Mouse (Mus musculus): ENCODE measurements around the gene Alk. TPM values are rescaled to one million over a fixed set of nuclear protein-coding genes. Genes with fewer than 3 reads are reported as not detected.

The Alk gene
- polyA plus RNA-seq, 1 experiment from 2014 or later = 2.2 TPM

- Histone ChIP-seq H3K9ac (no peak overlapping the region), H3K4me1 (peaks cover 7% of the 10 kb centered on the region), H3K36me3 (no peaks in the 10 kb centered on the region), H3K4me3 (no peak overlapping the region), H3K4me2 (replicated peaks) (0 out of 2 replicates have a peak overlapping the region, but pooled peaks have one; percentile 90), H3K9me3 (no peaks in the 10 kb centered on the region), H3K27me3 (replicated peaks) (no peaks in the 10 kb centered on the region; the same call in 1 of the 2 replicates), H3K27ac (no peak overlapping the region)
- 86% methylated on average over 8 of the region's 8 CpGs for WGBS
- ATAC-seq (ENCODE audit: low FRiP score, low read depth) = no peak
Measured at GRCm38 (mm10) chr17:71870232-71870621, 734.2 kb downstream of the Alk start.

GRCm38 (mm10) chr17:71869372-71870231 lies 734.8 kb downstream of the Alk start:
- Histone ChIP-seq H3K27ac (no peak overlapping the region), H3K27me3 (replicated peaks) (no peaks in the 10 kb centered on the region; the same call in 1 of the 2 replicates), H3K36me3 (no peaks in the 10 kb centered on the region), H3K9me3 (no peaks in the 10 kb centered on the region), H3K4me2 (replicated peaks) (peak overlapping the region; percentile 90), H3K9ac (peak overlapping the region; percentile 70), H3K4me1 (peaks cover 7% of the 10 kb centered on the region), H3K4me3 (peak overlapping the region; percentile 46)
- 7% methylated on average over 60 of the region's 60 CpGs for WGBS
- peak; percentile 84 for ATAC-seq (ENCODE audit: low FRiP score, low read depth)

GRCm38 (mm10) chr17:71868828-71869227 lies 735.6 kb downstream of the Alk start:
- Histone ChIP-seq H3K27me3 (replicated peaks) (no peaks in the 10 kb centered on the region; the same call in 1 of the 2 replicates), H3K36me3 (no peaks in the 10 kb centered on the region), H3K27ac (no peak overlapping the region), H3K4me2 (replicated peaks) (peak overlapping the region; percentile 90), H3K4me1 (peaks cover 7% of the 10 kb centered on the region), H3K9me3 (no peaks in the 10 kb centered on the region), H3K9ac (no peak overlapping the region), H3K4me3 (no peak overlapping the region)
- ATAC-seq (ENCODE audit: low FRiP score, low read depth) = no peak
- WGBS = 75% methylated on average over 12 of the region's 12 CpGs

GRCm38 (mm10) chr17:71867892-71868291 lies 736.5 kb downstream of the Alk start:
- no peak overlapping the region for H3K4me2 ChIP-seq (replicated peaks)
- no peak overlapping the region for H3K27ac ChIP-seq
- ATAC-seq (ENCODE audit: low FRiP score, low read depth) = no peak
- WGBS = 88% methylated on average over 2 of the region's 2 CpGs
- H3K27me3 ChIP-seq (replicated peaks) = no peaks in the 10 kb centered on the region; the same call in 1 of the 2 replicates
- H3K9ac ChIP-seq = no peak overlapping the region
- H3K4me3 ChIP-seq = no peak overlapping the region
- no peaks in the 10 kb centered on the region for H3K9me3 ChIP-seq
- no peaks in the 10 kb centered on the region for H3K36me3 ChIP-seq
- peaks cover 7% of the 10 kb centered on the region for H3K4me1 ChIP-seq

GRCm38 (mm10) chr17:71865437-71865836 lies 739.0 kb downstream of the Alk start:
- H3K27ac ChIP-seq = no peak overlapping the region
- H3K9me3 ChIP-seq = no peaks in the 10 kb centered on the region
- H3K4me2 ChIP-seq (replicated peaks) = no peak overlapping the region
- H3K4me1 ChIP-seq = peaks cover 7% of the 10 kb centered on the region
- H3K9ac ChIP-seq = no peak overlapping the region
- WGBS = 91% methylated on average over 5 of the region's 5 CpGs
- H3K36me3 ChIP-seq = no peaks in the 10 kb centered on the region
- no peak overlapping the region for H3K4me3 ChIP-seq
- ATAC-seq (ENCODE audit: low FRiP score, low read depth) = no peak
- H3K27me3 ChIP-seq (replicated peaks) = no peaks in the 10 kb centered on the region

- no peak overlapping the region for H3K9ac ChIP-seq
- no peak overlapping the region for H3K4me3 ChIP-seq
- H3K27me3 ChIP-seq (replicated peaks) = no peaks in the 10 kb centered on the region
- peaks cover 7% of the 10 kb centered on the region for H3K36me3 ChIP-seq
- no peak for ATAC-seq (ENCODE audit: low FRiP score, low read depth)
- H3K9me3 ChIP-seq = peaks cover 6% of the 10 kb centered on the region; the same call in 1 of the 2 replicates
- no peak overlapping the region for H3K4me2 ChIP-seq (replicated peaks)
- no peaks in the 10 kb centered on the region for H3K4me1 ChIP-seq
- WGBS = 89% methylated on average over 8 of the region's 8 CpGs
- no peak overlapping the region for H3K27ac ChIP-seq
Measured at GRCm38 (mm10) chr17:71864039-71864438, 740.4 kb downstream of the Alk start.

- Histone ChIP-seq H3K4me2 (replicated peaks) (no peak overlapping the region), H3K4me1 (no peaks in the 10 kb centered on the region), H3K27ac (no peak overlapping the region), H3K9me3 (peaks cover 6% of the 10 kb centered on the region; the same call in 1 of the 2 replicates), H3K9ac (no peak overlapping the region), H3K4me3 (no peak overlapping the region), H3K27me3 (replicated peaks) (no peaks in the 10 kb centered on the region), H3K36me3 (peaks cover 11% of the 10 kb centered on the region)
- 92% methylated on average over 4 of the region's 4 CpGs for WGBS
- no peak for ATAC-seq (ENCODE audit: low FRiP score, low read depth)
Measured at GRCm38 (mm10) chr17:71862895-71863294, 741.5 kb downstream of the Alk start.

- H3K9ac ChIP-seq = no peak overlapping the region
- H3K27ac ChIP-seq = no peak overlapping the region
- peaks cover 6% of the 10 kb centered on the region; the same call in 1 of the 2 replicates for H3K9me3 ChIP-seq
- 84% methylated on average over 3 of the region's 3 CpGs for WGBS
- H3K4me1 ChIP-seq = no peaks in the 10 kb centered on the region
- H3K4me3 ChIP-seq = no peak overlapping the region
- no peaks in the 10 kb centered on the region for H3K27me3 ChIP-seq (replicated peaks)
- ATAC-seq (ENCODE audit: low FRiP score, low read depth) = no peak
- H3K36me3 ChIP-seq = peaks cover 11% of the 10 kb centered on the region
- H3K4me2 ChIP-seq (replicated peaks) = no peak overlapping the region
Measured at GRCm38 (mm10) chr17:71862184-71862583, 742.2 kb downstream of the Alk start.

GRCm38 (mm10) chr17:71831960-71832359 lies 772.5 kb downstream of the Alk start:
- Histone ChIP-seq H3K4me1 (no peaks in the 10 kb centered on the region), H3K9me3 (no peaks in the 10 kb centered on the region), H3K4me2 (replicated peaks) (no peak overlapping the region), H3K27me3 (replicated peaks) (no peaks in the 10 kb centered on the region), H3K27ac (no peak overlapping the region), H3K36me3 (peaks cover 9% of the 10 kb centered on the region; the same call in 1 of the 2 replicates), H3K9ac (no peak overlapping the region), H3K4me3 (no peak overlapping the region)
- 84% methylated on average over 3 of the region's 3 CpGs for WGBS
- ATAC-seq (ENCODE audit: low FRiP score, low read depth) = no peak

- 61% methylated on average over 12 of the region's 12 CpGs for WGBS
- ATAC-seq (ENCODE audit: low FRiP score, low read depth) = no peak; the same call in 1 of the 2 replicates
- no peak overlapping the region for H3K9ac ChIP-seq
- H3K27ac ChIP-seq = no peak overlapping the region
- H3K36me3 ChIP-seq = peaks cover 18% of the 10 kb centered on the region; the same call in 1 of the 2 replicates
- no peaks in the 10 kb centered on the region for H3K9me3 ChIP-seq
- H3K27me3 ChIP-seq (replicated peaks) = no peaks in the 10 kb centered on the region
- H3K4me3 ChIP-seq = no peak overlapping the region
- H3K4me1 ChIP-seq = no peaks in the 10 kb centered on the region
- no peak overlapping the region for H3K4me2 ChIP-seq (replicated peaks)
Measured at GRCm38 (mm10) chr17:71828647-71829414, 775.6 kb downstream of the Alk start.

GRCm38 (mm10) chr17:71827627-71828026 lies 776.8 kb downstream of the Alk start:
- no peaks in the 10 kb centered on the region for H3K9me3 ChIP-seq
- no peak for ATAC-seq (ENCODE audit: low FRiP score, low read depth)
- no peak overlapping the region for H3K27ac ChIP-seq
- H3K4me1 ChIP-seq = no peaks in the 10 kb centered on the region
- WGBS = 75% methylated on average over 8 of the region's 8 CpGs
- no peaks in the 10 kb centered on the region for H3K27me3 ChIP-seq (replicated peaks)
- no peak overlapping the region for H3K9ac ChIP-seq
- no peak overlapping the region for H3K4me2 ChIP-seq (replicated peaks)
- no peak overlapping the region for H3K4me3 ChIP-seq
- H3K36me3 ChIP-seq = peaks cover 18% of the 10 kb centered on the region; the same call in 1 of the 2 replicates

- no peak overlapping the region for H3K27ac ChIP-seq
- no peak for ATAC-seq (ENCODE audit: low FRiP score, low read depth)
- H3K4me1 ChIP-seq = no peaks in the 10 kb centered on the region
- no peaks in the 10 kb centered on the region for H3K27me3 ChIP-seq (replicated peaks)
- H3K4me3 ChIP-seq = no peak overlapping the region
- no peaks in the 10 kb centered on the region for H3K9me3 ChIP-seq
- no peak overlapping the region for H3K4me2 ChIP-seq (replicated peaks)
- 85% methylated on average over 3 of the region's 3 CpGs for WGBS
- no peak overlapping the region for H3K9ac ChIP-seq
- peaks cover 18% of the 10 kb centered on the region; the same call in 1 of the 2 replicates for H3K36me3 ChIP-seq
Measured at GRCm38 (mm10) chr17:71826603-71827002, 777.8 kb downstream of the Alk start.
